Mouse (Mus musculus) layer of hippocampus, adult 9-10 months (tissue): ENCODE data around the gene Dhx38.

Experiments
- DNase-seq: peaks from one replicate; pipeline ENCODE4 v3.0.0; 2022; ENCODE audit warnings: low spot score

Gene Dhx38

DNA sequence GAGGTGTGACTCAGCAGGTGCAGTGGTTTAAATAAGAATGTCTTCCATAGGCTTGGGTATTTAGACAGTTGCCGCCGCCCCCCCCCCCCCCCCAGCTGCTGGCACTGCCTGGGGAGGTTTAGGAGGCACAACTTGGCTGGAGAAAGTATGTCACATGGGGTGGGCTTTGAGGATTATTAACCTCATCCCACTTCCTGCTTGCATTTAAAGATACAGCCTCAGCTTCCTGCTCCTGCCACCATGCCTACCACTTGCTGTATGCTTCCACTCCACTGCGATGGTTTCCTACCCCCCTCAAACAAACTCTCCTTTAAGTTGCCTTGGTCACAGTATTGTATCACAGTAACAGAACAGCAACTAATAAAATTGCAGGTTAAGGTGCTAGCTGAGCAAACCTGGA, 21.6 kb downstream of the Dhx38 start:
- no peak for DNase-seq

DNA sequence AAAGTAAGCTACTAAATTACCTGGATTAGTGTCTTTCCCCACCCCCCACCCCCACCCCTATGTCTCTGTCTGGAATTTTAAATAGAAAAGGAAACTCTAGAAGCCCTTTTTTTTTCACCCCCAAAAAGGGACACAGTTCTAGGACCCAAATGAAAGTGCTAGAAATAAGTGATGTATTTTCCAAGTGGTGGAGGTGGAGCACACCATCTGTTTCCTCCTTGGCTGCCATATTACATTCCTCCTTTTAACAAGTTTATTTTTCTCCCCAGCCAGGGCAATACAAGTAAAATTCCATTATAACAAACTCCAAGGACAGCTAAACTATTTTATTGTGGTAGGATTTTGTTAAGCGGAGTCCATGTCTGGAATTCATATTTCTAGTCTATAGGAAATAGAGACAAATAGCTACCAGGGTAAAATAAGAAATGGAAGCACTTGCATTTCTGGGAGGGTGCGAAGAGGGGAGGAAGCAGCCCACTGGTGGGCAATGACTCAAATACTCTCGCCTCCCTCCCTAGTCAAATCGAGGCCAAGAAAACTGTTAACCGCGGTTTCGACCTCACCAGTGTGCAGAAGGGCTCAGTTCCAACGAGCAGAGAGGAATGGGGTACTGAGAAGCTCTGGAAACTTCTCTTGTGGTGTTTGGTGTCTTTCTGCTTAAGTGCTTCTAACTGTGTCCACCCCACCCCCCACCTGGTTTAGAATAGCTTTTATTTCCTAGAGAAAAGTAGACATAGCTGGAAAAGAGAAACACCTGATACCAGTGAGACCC, 22.7 kb downstream of the Dhx38 start:
- DNase-seq = no peak

DNA sequence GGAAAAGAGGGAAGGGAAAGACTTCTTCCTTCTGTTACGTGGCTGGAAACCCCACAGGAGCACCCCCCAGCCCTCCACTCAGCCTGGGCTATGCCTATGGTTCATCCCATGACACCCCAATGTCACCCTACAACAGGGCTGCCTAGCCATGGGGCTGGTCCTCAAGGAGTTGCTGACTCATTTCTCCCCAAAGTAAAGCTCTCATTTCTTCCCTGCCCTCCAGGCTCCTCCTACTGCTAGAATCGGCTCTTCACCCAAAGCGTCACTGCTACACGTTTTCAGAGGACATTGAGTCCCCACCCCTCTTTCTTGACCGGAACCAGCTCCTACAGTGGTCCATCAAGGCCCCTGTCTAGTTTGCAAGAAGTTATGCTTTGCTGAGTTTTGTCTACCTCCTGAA, 23.5 kb downstream of the Dhx38 start:
- no peak for DNase-seq

DNA sequence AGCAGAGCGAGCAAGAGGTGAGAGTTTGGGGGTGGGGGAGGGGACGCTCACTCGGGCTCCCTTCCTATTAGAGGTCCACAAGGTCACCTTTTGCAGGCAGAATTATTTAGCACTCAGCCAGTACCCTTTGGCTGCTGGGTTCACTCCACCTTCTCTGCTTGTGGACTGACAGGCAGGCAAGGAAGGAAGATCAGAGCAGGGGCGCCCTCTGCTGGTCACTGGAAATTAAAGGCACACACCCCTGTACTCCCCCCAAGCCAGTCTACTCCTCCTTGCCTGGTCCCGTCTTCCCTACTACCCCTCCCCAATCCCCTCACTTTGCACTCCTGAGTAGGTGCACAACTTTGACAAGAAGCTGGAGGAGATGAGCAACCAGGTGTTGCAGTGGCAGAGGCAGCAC, 29.0 kb downstream of the Dhx38 start:
- peak; percentile 27 for DNase-seq

DNA sequence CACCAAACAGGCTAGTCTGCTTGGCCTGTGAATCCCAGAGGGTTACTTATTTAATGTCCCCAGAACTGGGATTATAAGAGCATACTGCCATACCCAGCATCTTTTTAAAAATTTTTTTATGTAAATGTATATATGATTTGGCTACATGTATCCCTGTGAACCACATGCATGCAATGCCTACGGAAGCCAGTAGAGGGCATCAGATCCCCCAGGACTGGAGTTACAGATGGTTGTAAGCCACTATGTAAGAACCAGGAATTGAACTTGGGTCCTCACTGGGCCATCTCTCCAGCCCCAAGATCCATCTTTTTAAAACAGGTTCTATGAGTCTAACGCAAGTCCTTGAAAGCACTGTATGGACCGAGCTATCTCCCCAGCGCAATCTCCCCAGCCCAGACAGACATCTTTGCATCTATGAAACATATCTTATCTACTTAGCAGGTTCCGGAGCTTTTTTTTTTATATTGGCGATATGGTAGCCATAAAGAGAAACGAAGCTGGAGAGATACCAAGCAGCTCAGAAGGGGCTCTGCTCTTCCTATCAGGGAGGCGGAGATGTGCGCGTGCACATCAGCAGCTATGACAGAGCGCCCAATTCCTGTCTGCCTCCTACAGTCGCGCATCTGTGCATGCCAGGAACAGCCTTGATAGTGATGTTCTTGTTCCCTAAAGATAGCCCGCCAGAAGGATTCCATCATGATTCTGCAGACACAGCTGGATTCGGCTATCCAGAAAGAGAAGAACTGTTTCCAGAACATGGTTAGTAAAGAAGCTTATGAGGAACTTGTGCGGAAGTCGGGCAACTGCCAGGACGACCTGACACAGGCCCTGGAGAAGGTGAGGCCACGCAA, 30.3 kb downstream of the Dhx38 start:
- no peak for DNase-seq

DNA sequence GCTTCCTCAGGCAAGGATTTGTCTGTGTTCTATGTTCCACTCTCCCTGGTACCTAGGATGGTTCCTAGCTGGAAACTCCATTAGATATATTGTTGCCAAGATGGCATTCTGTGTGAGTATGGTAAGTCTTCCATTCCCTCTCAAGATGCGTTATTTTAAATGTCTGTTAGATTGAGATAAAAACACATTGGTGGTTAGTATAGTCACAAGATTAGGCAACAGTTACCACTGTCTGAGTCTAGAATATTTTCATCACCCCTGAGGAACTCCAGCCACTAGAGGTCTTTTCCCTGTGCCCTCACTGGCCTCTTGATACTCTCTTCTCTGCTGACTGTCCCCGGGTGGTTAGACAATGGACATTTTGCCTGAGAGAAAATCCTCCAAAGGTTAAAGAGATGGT, 41.7 kb downstream of the Dhx38 start:
- DNase-seq = no peak

DNA sequence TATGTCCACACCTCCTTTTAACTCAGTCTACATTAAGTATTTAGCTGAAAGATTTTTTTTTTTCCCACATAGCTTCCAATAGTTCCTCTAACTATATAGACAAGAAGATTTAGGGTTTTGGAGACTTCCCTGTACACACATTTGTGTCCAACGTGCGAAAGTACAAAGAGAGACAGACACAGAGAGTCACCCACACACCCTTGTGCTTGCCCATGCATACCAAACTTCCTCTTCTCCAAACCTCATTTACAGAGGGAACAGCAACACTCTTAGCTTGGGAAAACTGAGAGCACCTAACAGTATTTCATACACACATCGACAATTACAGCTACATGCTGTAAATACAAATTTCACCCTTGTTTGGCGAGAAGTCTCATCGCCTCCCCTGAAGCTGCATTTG, 60.1 kb downstream of the Dhx38 start:
- no peak for DNase-seq

DNA sequence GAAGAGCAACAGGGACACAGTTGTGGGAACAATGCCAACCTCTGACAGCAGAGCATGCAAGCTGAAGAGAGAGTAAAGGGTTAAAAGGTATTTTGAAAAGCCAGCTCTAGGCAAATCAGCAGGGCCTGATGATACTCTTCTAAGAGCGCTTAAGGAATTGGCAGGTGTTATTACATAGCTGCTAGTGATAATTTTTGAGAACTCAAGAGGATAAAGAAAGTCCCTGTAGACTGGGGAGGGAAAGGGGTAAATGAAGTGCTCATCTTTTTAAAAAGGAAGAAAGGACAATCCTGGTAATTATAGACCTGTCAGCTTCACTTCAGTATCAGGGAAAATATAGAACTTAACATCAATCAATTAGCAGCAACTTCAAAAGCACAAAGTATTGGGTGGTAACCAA, 62.1 kb downstream of the Dhx38 start:
- DNase-seq = no peak

DNA sequence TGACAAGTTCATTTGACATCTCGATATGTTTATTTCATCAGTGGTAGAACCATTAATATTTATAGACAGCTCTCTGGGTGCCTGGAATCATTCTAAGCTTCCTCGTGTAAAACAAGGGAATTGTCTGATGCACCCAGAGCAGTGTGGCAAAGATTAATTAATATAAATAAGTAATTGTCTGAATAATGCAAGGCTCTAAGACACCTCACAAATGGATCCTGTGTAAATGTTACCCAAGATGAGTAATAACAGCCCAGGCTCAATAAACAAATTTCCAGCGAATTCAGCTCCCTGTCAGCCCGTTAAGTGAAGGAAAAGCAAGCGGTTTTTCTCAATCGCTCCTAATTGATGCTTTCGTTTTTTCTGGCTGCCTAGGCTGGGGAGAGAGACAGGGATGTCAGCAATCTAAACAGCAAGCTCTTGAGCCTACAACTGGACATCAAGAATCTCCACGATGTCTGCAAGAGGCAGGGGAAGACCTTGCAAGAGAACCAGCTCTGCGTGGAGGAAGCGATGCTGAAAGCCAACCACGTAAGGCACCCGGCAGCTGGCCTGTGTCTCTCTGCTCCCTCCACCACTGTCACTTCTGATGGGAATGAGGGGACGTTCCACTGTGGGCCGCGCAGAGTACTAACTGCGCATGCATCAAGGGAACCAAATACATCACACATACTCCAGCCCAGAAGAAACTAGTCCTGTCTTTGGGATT, 66.5 kb downstream of the Dhx38 start:
- no peak for DNase-seq
